Mouse (Mus musculus) spleen, adult 2 months (tissue): ENCODE measurements around the gene Scml4.

Experiments
- CTCF ChIP-seq: fragments of 200-500 bp; IDR thresholded peaks from 2 replicates; pipeline ENCODE4 v1.5.1; 2011; ENCODE audit warnings: mild to moderate bottlenecking, inconsistent platforms; ENCODE audit not compliant: insufficient read depth, insufficient read length, insufficient replicate concordance; ENCODE audit errors: extremely low read depth
- POLR2A ChIP-seq: fragments of 200-500 bp; IDR thresholded peaks from 2 replicates; pipeline ENCODE4 v1.6.1; 2011; ENCODE audit warnings: low read depth, low read length, inconsistent platforms

GRCm38 (mm10) chr10:42838736-42839135 lies 21.4 kb upstream of the Scml4 start:
- TF ChIP-seq POLR2A = no peak
- no peak for TF ChIP-seq CTCF
